In genomic region chr11:52129621-52130450, GRCm38 (mm10) we compare ENCODE assay signal across 8 mouse cellular contexts. TPM values are rescaled to one million over a fixed set of nuclear protein-coding genes. Genes with fewer than 3 reads are reported as not detected.
DNase-seq lines count a peak whose midpoint lies in the region; ATAC-seq and TF ChIP-seq lines count a peak whose summit lies in the region.

No protein-coding gene starts in this region.

- no peak overlapping the region for H3K9ac ChIP-seq in hindbrain, postnatal 0 days (replicated peaks; ENCODE audit: low read length)

- H3K36me3 ChIP-seq in hindbrain, postnatal 0 days (ENCODE audit: insufficient read depth, low read length) = no peaks in the 10 kb centered on the region

- H3K27me3 ChIP-seq in hindbrain, postnatal 0 days (ENCODE audit: insufficient read depth, low read length) = no peaks in the 10 kb centered on the region

- ATAC-seq in hindbrain, postnatal 0 days = peak; percentile 19; the same call in 1 of the 2 replicates
- no peak for ATAC-seq in erythroid progenitor cell, adult 5-6 weeks (replicated peaks; ENCODE audit: low FRiP score, poor library complexity, severe bottlenecking)

- no peak overlapping the region for H3K4me3 ChIP-seq in cortical plate, adult 2 months (ENCODE audit: insufficient read depth, low read length)
- H3K4me3 ChIP-seq in hindbrain, postnatal 0 days (ENCODE audit: low read length) = no peak overlapping the region

- H3K4me1 ChIP-seq in cortical plate, adult 2 months (ENCODE audit: control insufficient read depth, insufficient read depth, low read length) = peaks cover 15% of the 10 kb centered on the region
- H3K4me1 ChIP-seq in hindbrain, postnatal 0 days (ENCODE audit: insufficient read depth, low read length) = no peaks in the 10 kb centered on the region

- peak overlapping the region; percentile 20; the same call in 1 of the 2 replicates for H3K27ac ChIP-seq in cortical plate, adult 2 months (ENCODE audit: insufficient read depth, low read length)
- peak overlapping the region; percentile 32; the same call in 1 of the 2 replicates for H3K27ac ChIP-seq in hindbrain, postnatal 0 days

- no peak overlapping the region for H3K4me2 ChIP-seq in hindbrain, postnatal 0 days (ENCODE audit: low read depth, low read length)

- TF ChIP-seq CTCF in cortical plate, adult 2 months (IDR thresholded peaks at IDR 0.05; ENCODE audit: extremely low read depth, insufficient read depth, low read length) = no peak
- TF ChIP-seq CTCF in hindbrain, postnatal 0 days (IDR thresholded peaks at IDR 0.05; ENCODE audit: low read depth) = no peak

- peak; percentile 32 for DNase-seq in heart, adult 8-10 months (ENCODE audit: low spot score)
- no peak for DNase-seq in heart, postnatal 4 days
- peak; percentile 38 for DNase-seq in hindbrain, postnatal 0 days (ENCODE audit: low spot score)
- DNase-seq in lung, postnatal 36 days = peak; percentile 22
- no peak for DNase-seq in thymus, postnatal 10 days (ENCODE audit: low spot score in 2 of 2)
- no peak for DNase-seq in B cell, adult 2 months

- TF ChIP-seq POLR2A in cortical plate, adult 2 months (IDR thresholded peaks at IDR 0.05; ENCODE audit: extremely low read depth, insufficient read depth, low read length) = 0 out of 2 replicates have a peak, but pooled peaks have one; percentile 41

- H3K9me3 ChIP-seq in hindbrain, postnatal 0 days (ENCODE audit: low read length) = no peaks in the 10 kb centered on the region

- WGBS in hindbrain, postnatal 0 days = 64% methylated on average over 10 of the region's 10 CpGs

RNA-seq across cellular contexts. Expression of gene Olfr1373, which starts 15.5 kb away (rescaled TPM):
- total RNA-seq in heart, adult 8-10 months (2022) = not detected
- not detected for total RNA-seq in heart, postnatal 4 days (2021)
- polyA plus RNA-seq in cortical plate, adult 2 months (2012; rRNA removed) = not detected in 2 replicates
- total RNA-seq in hindbrain, postnatal 0 days (2014; rRNA removed) = not detected in 2 replicates
- not detected in 2 replicates for polyA plus RNA-seq in hindbrain, postnatal 0 days (2015; fragmentation: Nextera tagmentation; extraction: Ambion mirVana)
- total RNA-seq in erythroid progenitor cell, adult 5-6 weeks (2015; ENCODE audit: low replicate concordance) = not detected in 2 replicates
- total RNA-seq in erythroid progenitor cell, adult 5-6 weeks (2017; ENCODE audit: low replicate concordance) = not detected in 2 replicates

RNA-seq across cellular contexts. Expression of gene Ppp2ca, which starts 31.4 kb away (rescaled TPM):
- 10 to 100 TPM; 53.3 to 55.1 (median 54.5) TPM for total RNA-seq in heart, adult 8-10 months (2022)
- total RNA-seq in heart, postnatal 4 days (2021) = 10 to 100 TPM; 86.3 to 87.2 TPM
- polyA plus RNA-seq in cortical plate, adult 2 months (2012; rRNA removed) = 106 and 107 TPM in 2 replicates
- 115 and 116 TPM in 2 replicates for total RNA-seq in hindbrain, postnatal 0 days (2014; rRNA removed)
- polyA plus RNA-seq in hindbrain, postnatal 0 days (2015; fragmentation: Nextera tagmentation; extraction: Ambion mirVana) = 110 and 117 TPM in 2 replicates
- total RNA-seq in erythroid progenitor cell, adult 5-6 weeks (2015; ENCODE audit: low replicate concordance) = 52.6 and 69.2 TPM in 2 replicates
- 68.0 and 82.9 TPM in 2 replicates for total RNA-seq in erythroid progenitor cell, adult 5-6 weeks (2017; ENCODE audit: low replicate concordance)

Comparison
In these comparisons a context has a peak if more than half of its experiments do, and no peak if none do; other contexts are left out.
1. DNase-seq: peak in heart, adult 8-10 months (single experiment), hindbrain, postnatal 0 days (single experiment) and lung, postnatal 36 days (single experiment); none in heart, postnatal 4 days (single experiment), thymus, postnatal 10 days (0 of 2) and B cell, adult 2 months (0 of 2).